Mouse (Mus musculus): ENCODE measurements at regions not wholly inside any gene's neighbourhood (a gene's known extent, or its start where the extent isn't known, plus 50 kb on each side); places are given as distances from the start of the nearest gene placed in this dataset.
A peak's percentile ranks its signal among the peaks of the same experiment; 100 is the strongest.

- TF ChIP-seq POLR2A (IDR thresholded peaks at IDR 0.05; ENCODE audit: borderline replicate concordance, extremely low read depth, insufficient read depth, insufficient read length, poor library complexity, severe bottlenecking) = no peak
- no peak for TF ChIP-seq CTCF (IDR thresholded peaks at IDR 0.05; ENCODE audit: borderline replicate concordance, extremely low read depth, insufficient read depth, insufficient read length)
- DNase-seq (ENCODE audit: low read depth) = no peak
Observed at GRCm38 (mm10) chr19:54252145-54252664, 208.3 kb downstream of the Adra2a start.

GRCm38 (mm10) chr19:54257889-54258288, 213.9 kb downstream of the Adra2a start:
- TF ChIP-seq CTCF (IDR thresholded peaks at IDR 0.05; ENCODE audit: borderline replicate concordance, extremely low read depth, insufficient read depth, insufficient read length) (peak; percentile 31; the same call in 1 of the 2 replicates), POLR2A (IDR thresholded peaks at IDR 0.05; ENCODE audit: borderline replicate concordance, extremely low read depth, insufficient read depth, insufficient read length, poor library complexity, severe bottlenecking) (no peak)
- no peak for DNase-seq (ENCODE audit: low read depth)

- peak; percentile 37 for DNase-seq (ENCODE audit: low read depth)
- no peak for TF ChIP-seq POLR2A (IDR thresholded peaks at IDR 0.05; ENCODE audit: borderline replicate concordance, extremely low read depth, insufficient read depth, insufficient read length, poor library complexity, severe bottlenecking)
- TF ChIP-seq CTCF (IDR thresholded peaks at IDR 0.05; ENCODE audit: borderline replicate concordance, extremely low read depth, insufficient read depth, insufficient read length) = no peak
Observed at GRCm38 (mm10) chr19:54259175-54259574, 215.2 kb downstream of the Adra2a start.

- DNase-seq (ENCODE audit: low read depth) = no peak
- no peak for TF ChIP-seq POLR2A (IDR thresholded peaks at IDR 0.05; ENCODE audit: borderline replicate concordance, extremely low read depth, insufficient read depth, insufficient read length, poor library complexity, severe bottlenecking)
- no peak for TF ChIP-seq CTCF (IDR thresholded peaks at IDR 0.05; ENCODE audit: borderline replicate concordance, extremely low read depth, insufficient read depth, insufficient read length)
Observed at GRCm38 (mm10) chr19:54277368-54277767, 233.4 kb downstream of the Adra2a start.

- TF ChIP-seq POLR2A (IDR thresholded peaks at IDR 0.05; ENCODE audit: borderline replicate concordance, extremely low read depth, insufficient read depth, insufficient read length, poor library complexity, severe bottlenecking) (no peak), CTCF (IDR thresholded peaks at IDR 0.05; ENCODE audit: borderline replicate concordance, extremely low read depth, insufficient read depth, insufficient read length) (no peak)
- no peak for DNase-seq (ENCODE audit: low read depth)
Observed at GRCm38 (mm10) chr19:54285481-54285880, 241.5 kb downstream of the Adra2a start.

- no peak for DNase-seq (ENCODE audit: low read depth)
- no peak for TF ChIP-seq POLR2A (IDR thresholded peaks at IDR 0.05; ENCODE audit: borderline replicate concordance, extremely low read depth, insufficient read depth, insufficient read length, poor library complexity, severe bottlenecking)
- no peak for TF ChIP-seq CTCF (IDR thresholded peaks at IDR 0.05; ENCODE audit: borderline replicate concordance, extremely low read depth, insufficient read depth, insufficient read length)
Observed at GRCm38 (mm10) chr19:54297663-54298388, 253.9 kb downstream of the Adra2a start.

GRCm38 (mm10) chr19:54311289-54311688, 267.3 kb downstream of the Adra2a start:
- DNase-seq (ENCODE audit: low read depth) = peak; percentile 84
- TF ChIP-seq CTCF (IDR thresholded peaks at IDR 0.05; ENCODE audit: borderline replicate concordance, extremely low read depth, insufficient read depth, insufficient read length) (no peak), POLR2A (IDR thresholded peaks at IDR 0.05; ENCODE audit: borderline replicate concordance, extremely low read depth, insufficient read depth, insufficient read length, poor library complexity, severe bottlenecking) (no peak)

GRCm38 (mm10) chr19:54311723-54312122, 267.8 kb downstream of the Adra2a start:
- no peak for DNase-seq (ENCODE audit: low read depth)
- no peak for TF ChIP-seq CTCF (IDR thresholded peaks at IDR 0.05; ENCODE audit: borderline replicate concordance, extremely low read depth, insufficient read depth, insufficient read length)
- no peak for TF ChIP-seq POLR2A (IDR thresholded peaks at IDR 0.05; ENCODE audit: borderline replicate concordance, extremely low read depth, insufficient read depth, insufficient read length, poor library complexity, severe bottlenecking)

- no peak for DNase-seq (ENCODE audit: low read depth)
- TF ChIP-seq POLR2A (IDR thresholded peaks at IDR 0.05; ENCODE audit: borderline replicate concordance, extremely low read depth, insufficient read depth, insufficient read length, poor library complexity, severe bottlenecking) (no peak), CTCF (IDR thresholded peaks at IDR 0.05; ENCODE audit: borderline replicate concordance, extremely low read depth, insufficient read depth, insufficient read length) (no peak)
Observed at GRCm38 (mm10) chr19:54323276-54323675, 279.3 kb downstream of the Adra2a start.

- no peak for TF ChIP-seq POLR2A (IDR thresholded peaks at IDR 0.05; ENCODE audit: borderline replicate concordance, extremely low read depth, insufficient read depth, insufficient read length, poor library complexity, severe bottlenecking)
- TF ChIP-seq CTCF (IDR thresholded peaks at IDR 0.05; ENCODE audit: borderline replicate concordance, extremely low read depth, insufficient read depth, insufficient read length) = peak; percentile 9; the same call in 1 of the 2 replicates
- no peak for DNase-seq (ENCODE audit: low read depth)
Observed at GRCm38 (mm10) chr19:54324991-54325390, 281.0 kb downstream of the Adra2a start.

GRCm38 (mm10) chr19:54332140-54332539, 288.2 kb downstream of the Adra2a start:
- DNase-seq (ENCODE audit: low read depth) = peak; percentile 1
- TF ChIP-seq CTCF (IDR thresholded peaks at IDR 0.05; ENCODE audit: borderline replicate concordance, extremely low read depth, insufficient read depth, insufficient read length) = no peak
- no peak for TF ChIP-seq POLR2A (IDR thresholded peaks at IDR 0.05; ENCODE audit: borderline replicate concordance, extremely low read depth, insufficient read depth, insufficient read length, poor library complexity, severe bottlenecking)

GRCm38 (mm10) chr19:54340778-54341291, 296.9 kb downstream of the Adra2a start:
- TF ChIP-seq CTCF (IDR thresholded peaks at IDR 0.05; ENCODE audit: borderline replicate concordance, extremely low read depth, insufficient read depth, insufficient read length) = no peak
- no peak for TF ChIP-seq POLR2A (IDR thresholded peaks at IDR 0.05; ENCODE audit: borderline replicate concordance, extremely low read depth, insufficient read depth, insufficient read length, poor library complexity, severe bottlenecking)
- DNase-seq (ENCODE audit: low read depth) = no peak
